Mouse (Mus musculus) thymus, adult 2 months (tissue): ENCODE measurements around the gene Brf1. TPM values are rescaled to one million over a fixed set of nuclear protein-coding genes. Genes with fewer than 3 reads are reported as not detected.

ENCODE experiments used
- DNase-seq: peaks from one replicate; pipeline ENCODE4 v3.0.0; 2021
- H3K27ac ChIP-seq: fragments of 200-500 bp; 2 replicates; pipeline ENCODE4 v1.5.1; 2012; ENCODE audit warnings: low read length, control low read depth; ENCODE audit not compliant: control insufficient read depth, insufficient read depth
- H3K27me3 ChIP-seq: fragments of 200-500 bp; 2 replicates; pipeline ENCODE4 v1.6.1; 2012; ENCODE audit warnings: mild to moderate bottlenecking, low read length, moderate library complexity, mixed read lengths; ENCODE audit not compliant: control insufficient read depth, insufficient read depth
- H3K36me3 ChIP-seq: fragments of 200-500 bp; 2 replicates; pipeline ENCODE4 v1.6.1; 2012; ENCODE audit warnings: mild to moderate bottlenecking, low read length, moderate library complexity; ENCODE audit not compliant: control insufficient read depth, insufficient read depth
- H3K4me1 ChIP-seq: fragments of 200-500 bp; replicated peaks from 2 replicates; pipeline ENCODE4 v1.6.1; 2012; ENCODE audit warnings: low read length; ENCODE audit not compliant: control insufficient read depth, insufficient read depth
- H3K4me3 ChIP-seq: fragments of 200-500 bp; 2 replicates; pipeline ENCODE4 v1.5.1; 2012; ENCODE audit warnings: mild to moderate bottlenecking, low read length, control low read depth, moderate library complexity; ENCODE audit not compliant: control insufficient read depth, insufficient read depth
- CTCF ChIP-seq: fragments of 200-500 bp; IDR thresholded peaks from 2 replicates; pipeline ENCODE4 v1.5.1; 2012; ENCODE audit warnings: mild to moderate bottlenecking, control low read depth, low read length, moderate library complexity, borderline replicate concordance; ENCODE audit not compliant: control insufficient read depth, poor library complexity, insufficient read depth; ENCODE audit errors: extremely low read depth
- POLR2A ChIP-seq: fragments of 200-500 bp; IDR thresholded peaks from 2 replicates; pipeline ENCODE4 v1.6.1; 2012; ENCODE audit warnings: mild to moderate bottlenecking, low read length, control low read depth, moderate library complexity; ENCODE audit not compliant: control insufficient read depth, poor library complexity, insufficient read depth; ENCODE audit errors: extremely low read depth
- WGBS: fragments of 180-500 bp; shearing (Covaris S2); methylation state at CpG from one replicate; pipeline ENCODE4 v1.1.7; 2018; 5-methylcytosine and 5-hydroxymethylcytosine counted together
- polyA plus RNA-seq: library from polyadenylated mRNA; depleted of rRNA; stranded (reverse); fragments of >200 nt; gene quantifications from 2 replicates; pipeline ENCODE4 v1.2.3, GENCODE M21; 2012; rRNA removed

Gene Brf1
- polyA plus RNA-seq, 1 experiment, result 247 TPM

- peaks cover 39% of the 10 kb centered on the region for H3K4me1 ChIP-seq
- 25% methylated on average over 11 of the region's 11 CpGs for WGBS
- no peaks in the 10 kb centered on the region for H3K36me3 ChIP-seq
- no peak overlapping the region for H3K27ac ChIP-seq
- no peak overlapping the region for H3K4me3 ChIP-seq
- DNase-seq, result peak; percentile 63
- no peaks in the 10 kb centered on the region for H3K27me3 ChIP-seq
- TF ChIP-seq CTCF (no peak), POLR2A (no peak)
Observed at GRCm38 (mm10) chr12:112914527-112914926, 86.0 kb downstream of the Brf1 start.

- WGBS, result 71% methylated on average over 28 of the region's 28 CpGs
- peak; percentile 18 for DNase-seq
- no peaks in the 10 kb centered on the region for H3K27me3 ChIP-seq
- H3K27ac ChIP-seq, result no peak overlapping the region
- H3K4me1 ChIP-seq, result peaks cover 34% of the 10 kb centered on the region
- H3K36me3 ChIP-seq, result no peaks in the 10 kb centered on the region
- TF ChIP-seq POLR2A, result no peak
- TF ChIP-seq CTCF, result no peak
- H3K4me3 ChIP-seq, result no peak overlapping the region
Observed at GRCm38 (mm10) chr12:112912951-112913745, 87.4 kb downstream of the Brf1 start.

- no peak for DNase-seq
- TF ChIP-seq CTCF, result no peak
- no peak for TF ChIP-seq POLR2A
- WGBS, result 96% methylated on average over 17 of the region's 17 CpGs
- no peak overlapping the region for H3K27ac ChIP-seq
- H3K27me3 ChIP-seq, result no peaks in the 10 kb centered on the region
- H3K36me3 ChIP-seq, result no peaks in the 10 kb centered on the region
- peaks cover 26% of the 10 kb centered on the region for H3K4me1 ChIP-seq
- H3K4me3 ChIP-seq, result no peak overlapping the region
Observed at GRCm38 (mm10) chr12:112911701-112912100, 88.8 kb downstream of the Brf1 start.

Other genes with a start within 250 kb of the Brf1 start
- 82.3 and 99.8 TPM in 2 replicates for gene Pld4, start 240.0 kb downstream of the Brf1 start, polyA plus RNA-seq
- 3.3 and 4.0 TPM in 2 replicates for gene Ahnak2, start 198.0 kb downstream of the Brf1 start, polyA plus RNA-seq
- gene Clba1, start 191.8 kb downstream of the Brf1 start, polyA plus RNA-seq, result 2.8 and 2.9 TPM in 2 replicates
- 124 and 126 TPM in 2 replicates for gene Cdca4, start 171.3 kb downstream of the Brf1 start, polyA plus RNA-seq
- gene Gpr132, start 132.5 kb downstream of the Brf1 start, polyA plus RNA-seq, result 256 and 265 TPM in 2 replicates
- 58.7 and 61.5 TPM in 2 replicates for gene Jag2, start 70.9 kb downstream of the Brf1 start, polyA plus RNA-seq
- gene Nudt14, start 58.6 kb downstream of the Brf1 start, polyA plus RNA-seq, result 58.8 and 59.6 TPM in 2 replicates
- gene Btbd6, start 24.2 kb downstream of the Brf1 start, polyA plus RNA-seq, result 69.7 and 87.6 TPM in 2 replicates
- 60.3 and 66.6 TPM in 2 replicates for gene Pacs2, start 13.8 kb upstream of the Brf1 start, polyA plus RNA-seq
- 0.31 and 0.66 TPM in 2 replicates for gene Tex22, start 73.8 kb upstream of the Brf1 start, polyA plus RNA-seq
- gene Mta1, start 97.6 kb upstream of the Brf1 start, polyA plus RNA-seq, result 163 and 208 TPM in 2 replicates
- 95.9 and 282 TPM in 2 replicates for gene Crip2, start 139.5 kb upstream of the Brf1 start, polyA plus RNA-seq
- gene Crip1, start 145.6 kb upstream of the Brf1 start, polyA plus RNA-seq, result 904 and 1,218 TPM in 2 replicates
- 96.2 and 125 TPM in 2 replicates for gene Tedc1, start 155.7 kb upstream of the Brf1 start, polyA plus RNA-seq
- 47.6 and 60.9 TPM in 2 replicates for gene Tmem121, start 185.2 kb upstream of the Brf1 start, polyA plus RNA-seq